ENCODE assay signal across 8 mouse cellular contexts in genomic region chr1:171294298-171295062, GRCm38 (mm10). TPM values are rescaled to one million over a fixed set of nuclear protein-coding genes. Genes with fewer than 3 reads are reported as not detected.
DNase-seq lines count a peak whose midpoint lies in the region; ATAC-seq lines count a peak whose summit lies in the region.

TSS of gene Ufc1 (minus strand) at chr1:171295024.

- peak within 1 kb of the TSS; percentile 78 for H3K9ac ChIP-seq in intestine, embryonic 15.5 days

- peak within 1 kb of the TSS; percentile 71 for H3K4me3 ChIP-seq in intestine, embryonic 15.5 days (replicated peaks)

- peaks cover 6% of the 10 kb centered on the region; the same call in 1 of the 2 replicates for H3K36me3 ChIP-seq in intestine, embryonic 15.5 days

- no peaks in the 10 kb centered on the region for H3K27me3 ChIP-seq in intestine, embryonic 15.5 days (replicated peaks)

- peak within 1 kb of the TSS; percentile 97 for H3K27ac ChIP-seq in intestine, embryonic 15.5 days

- intact Hi-C loops in left cerebral cortex, postnatal 14 days (cut with DNase I) = loop anchor here (5.0 kb wide), 1 partner anchor 33 kb away; the partner anchor contains the start of gene Dedd

- H3K4me1 ChIP-seq in intestine, embryonic 15.5 days (replicated peaks) = peaks cover 3% of the 10 kb centered on the region; the same call in 1 of the 2 replicates

- DNase-seq in adrenal gland, adult 2 months = peak; percentile 90
- DNase-seq in embryo, embryonic 11.5 days (ENCODE audit: low read depth, low spot score) = peak; percentile 73
- DNase-seq in gastrocnemius, postnatal 4 days (ENCODE audit: low spot score in 2 of 2) = peak in 1 of 2 experiments; percentile 79
- DNase-seq in left cerebral cortex, postnatal 14 days (ENCODE audit: low spot score in 2 of 2) = peak; percentile 81 to 84
- peak; percentile 65 for DNase-seq in right cerebral cortex, postnatal 14 days
- DNase-seq in urinary bladder, postnatal 4 days (ENCODE audit: low spot score in 2 of 2) = peak; percentile 81 to 82

- no peaks in the 10 kb centered on the region for H3K9me3 ChIP-seq in intestine, embryonic 15.5 days

- WGBS in intestine, embryonic 15.5 days = under 1% methylated on average over 42 of the region's 42 CpGs

- peak; percentile 90 for ATAC-seq in intestine, embryonic 15.5 days
- ATAC-seq in megakaryocyte-erythroid progenitor cell, adult 5-6 weeks (replicated peaks; ENCODE audit: low FRiP score, low TSS enrichment, poor library complexity, severe bottlenecking) = peak; percentile 94

- peak within 1 kb of the TSS; percentile 66 for H3K4me2 ChIP-seq in intestine, embryonic 15.5 days (replicated peaks)

RNA-seq across cellular contexts. Expression of gene Ufc1, which starts in this region (rescaled TPM):
- 100 to 1,000 TPM; 121 to 170 TPM for total RNA-seq in adrenal gland, adult 2 months (2021)
- polyA plus RNA-seq in adrenal gland, adult 2 months (2012; rRNA removed) = 19.9 and 20.1 TPM in 2 replicates
- total RNA-seq in gastrocnemius, postnatal 4 days (2021) = 10 to 100 TPM; 88.1 to 89.8 TPM
- 103 and 108 TPM in 2 replicates for polyA plus RNA-seq in intestine, embryonic 15.5 days (2015; fragmentation: Nextera tagmentation; extraction: Ambion mirVana)
- total RNA-seq in left cerebral cortex, postnatal 14 days (2021) = 100 to 1,000 TPM; 106 to 113 TPM
- total RNA-seq in megakaryocyte-erythroid progenitor cell, adult 5-6 weeks (2014; fragmentation: Nextera tagmentation) = 74.8 and 83.3 TPM in 2 replicates
- total RNA-seq in megakaryocyte-erythroid progenitor cell, adult 5-6 weeks (2017) = 65.6 and 72.6 TPM in 2 replicates
